Mouse (Mus musculus) urinary bladder, postnatal 4 days (tissue): ENCODE results near the gene A730049H05Rik.
A peak's percentile ranks its signal among the peaks of the same experiment; 100 is the strongest.

ENCODE experiments used
- DNase-seq, 2 experiments: peaks; one replicate each; pipeline ENCODE4 v3.0.0; 2021 to 2022; ENCODE audit warnings: low spot score in 2 of 2

Gene A730049H05Rik

DNA sequence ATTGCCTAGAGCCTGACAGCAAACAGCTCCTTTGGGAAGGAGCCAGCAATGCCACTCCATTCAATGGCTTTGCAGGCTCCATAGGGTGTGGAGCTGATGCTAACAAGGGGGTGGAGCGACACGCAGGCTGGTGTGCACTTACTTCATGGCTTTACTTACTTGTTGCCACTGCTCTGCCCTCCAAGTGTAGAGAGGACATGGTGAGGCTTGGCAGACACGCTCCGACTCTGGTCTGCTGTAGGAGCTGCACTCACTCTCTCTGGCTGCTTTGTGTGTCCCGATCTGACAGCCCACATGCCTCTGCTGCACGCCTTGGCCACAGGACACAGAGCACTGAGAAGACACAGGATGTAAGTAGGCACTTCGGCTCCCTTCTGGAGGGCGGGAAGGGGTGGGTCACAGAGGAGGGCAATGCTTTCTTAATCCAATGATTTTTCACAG, at the start of gene A730049H05Rik:
TSS of gene A730049H05Rik (plus strand) at position 168 of the 441 bp plus-strand sequence.
- DNase-seq = no peak

DNA sequence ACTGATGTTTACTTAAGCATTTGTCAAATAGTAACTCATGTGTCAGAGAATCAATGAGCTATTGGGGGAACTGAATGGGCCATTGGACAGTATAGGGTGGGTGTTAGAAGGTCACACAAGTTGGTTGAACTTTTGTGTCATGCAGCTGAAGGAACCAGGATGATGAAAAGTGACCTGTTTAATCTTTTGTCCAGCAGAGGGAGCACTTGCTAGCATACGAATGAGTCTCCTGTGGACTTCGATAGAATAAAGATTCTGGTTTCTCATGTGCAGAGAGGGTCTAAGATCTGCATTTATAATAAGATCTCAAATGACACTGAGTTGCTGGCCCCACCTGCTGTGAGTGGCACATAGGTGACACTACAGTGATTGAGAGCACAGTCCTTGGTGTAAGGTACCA, 39.9 kb upstream of the A730049H05Rik start:
- no peak for DNase-seq

DNA sequence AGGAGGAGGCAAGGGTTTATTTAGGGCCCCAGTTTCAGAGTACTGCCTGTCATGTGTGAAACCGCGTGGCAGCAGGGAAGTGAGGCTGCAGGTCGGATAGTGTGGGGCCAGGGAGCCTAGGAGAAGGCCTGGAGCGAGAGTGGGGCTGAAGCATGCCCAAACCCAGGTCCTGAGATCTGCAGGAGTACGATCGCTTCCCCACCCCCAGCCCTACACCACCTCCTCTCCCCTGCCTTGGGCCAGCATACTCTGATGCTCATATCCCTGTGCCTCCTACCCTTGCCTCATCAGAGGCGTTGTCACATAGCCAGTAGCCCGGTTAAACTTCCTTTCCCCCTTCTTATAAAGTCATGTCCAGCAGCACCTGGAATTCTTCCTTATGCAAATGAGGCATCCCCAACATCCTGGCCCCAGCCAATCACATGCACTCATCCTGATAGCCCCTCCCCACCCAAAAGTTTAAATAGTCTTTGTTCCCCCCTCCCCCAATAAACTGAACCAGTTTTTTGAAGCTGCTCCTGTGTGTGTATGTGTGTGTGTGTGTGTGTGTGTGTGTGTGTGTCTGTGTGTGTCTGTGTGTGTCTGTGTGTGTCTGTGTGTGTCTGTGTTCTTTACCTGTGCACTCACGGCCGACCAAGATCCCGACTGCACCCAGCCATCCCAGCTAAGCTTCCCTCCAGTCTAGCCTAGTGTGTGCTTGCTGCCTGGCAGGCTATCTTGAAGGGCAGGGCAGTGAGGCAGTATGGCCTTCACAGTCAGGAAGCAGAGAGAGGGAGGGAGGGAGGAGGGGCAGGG, 36.9 kb upstream of the A730049H05Rik start:
- DNase-seq = no peak

DNA sequence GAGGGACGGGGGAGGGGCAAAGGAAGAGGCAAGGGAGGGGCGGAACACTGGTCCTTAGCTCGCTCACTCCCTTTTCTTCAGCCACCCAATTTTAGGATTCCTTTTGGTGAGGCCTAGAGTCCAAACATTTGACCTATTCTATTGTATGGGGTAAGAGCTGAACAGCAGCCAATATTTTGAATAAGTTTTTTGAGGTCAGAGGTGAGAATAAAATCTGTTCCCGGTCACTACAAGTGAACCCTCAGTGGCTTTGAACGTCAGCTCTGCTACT, 36.4 kb upstream of the A730049H05Rik start:
- no peak for DNase-seq

DNA sequence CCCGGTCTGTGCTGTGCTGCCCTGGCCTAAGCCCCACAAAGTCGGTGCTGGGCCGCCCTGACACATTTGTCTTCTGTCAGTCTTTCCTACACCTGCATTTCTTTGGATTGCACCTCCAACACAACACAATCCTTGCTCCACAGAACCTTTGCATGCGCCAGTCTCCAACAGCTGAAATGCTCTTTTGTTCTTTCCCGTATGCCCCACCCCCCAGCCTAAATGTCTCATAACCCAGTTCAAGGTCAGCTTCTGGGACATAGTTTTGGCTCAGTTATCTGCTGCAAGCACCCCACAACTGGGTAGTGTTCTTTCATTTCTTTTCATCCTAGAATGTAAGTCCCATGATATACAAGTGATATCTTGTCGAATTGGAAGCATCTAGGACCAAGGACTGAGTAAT, 34.8 kb upstream of the A730049H05Rik start:
- DNase-seq = no peak

DNA sequence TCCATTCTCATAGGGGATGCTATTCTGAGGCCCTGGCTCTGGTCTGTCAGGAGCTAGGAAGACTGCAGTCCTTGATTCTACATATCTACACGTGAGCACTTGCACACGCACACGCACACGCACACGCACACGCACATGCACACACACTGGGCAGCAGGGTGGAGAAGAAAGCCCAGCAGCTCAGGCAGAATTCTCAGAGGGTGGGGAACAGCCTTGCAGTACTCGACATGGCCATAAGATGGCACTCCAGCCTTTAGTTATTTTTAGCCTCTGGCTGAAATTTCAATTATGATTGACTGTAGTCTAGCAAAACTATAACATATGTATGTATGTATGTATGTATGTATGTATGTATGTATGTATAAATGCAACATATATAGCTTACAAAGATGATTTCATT, 31.5 kb upstream of the A730049H05Rik start:
- no peak for DNase-seq

DNA sequence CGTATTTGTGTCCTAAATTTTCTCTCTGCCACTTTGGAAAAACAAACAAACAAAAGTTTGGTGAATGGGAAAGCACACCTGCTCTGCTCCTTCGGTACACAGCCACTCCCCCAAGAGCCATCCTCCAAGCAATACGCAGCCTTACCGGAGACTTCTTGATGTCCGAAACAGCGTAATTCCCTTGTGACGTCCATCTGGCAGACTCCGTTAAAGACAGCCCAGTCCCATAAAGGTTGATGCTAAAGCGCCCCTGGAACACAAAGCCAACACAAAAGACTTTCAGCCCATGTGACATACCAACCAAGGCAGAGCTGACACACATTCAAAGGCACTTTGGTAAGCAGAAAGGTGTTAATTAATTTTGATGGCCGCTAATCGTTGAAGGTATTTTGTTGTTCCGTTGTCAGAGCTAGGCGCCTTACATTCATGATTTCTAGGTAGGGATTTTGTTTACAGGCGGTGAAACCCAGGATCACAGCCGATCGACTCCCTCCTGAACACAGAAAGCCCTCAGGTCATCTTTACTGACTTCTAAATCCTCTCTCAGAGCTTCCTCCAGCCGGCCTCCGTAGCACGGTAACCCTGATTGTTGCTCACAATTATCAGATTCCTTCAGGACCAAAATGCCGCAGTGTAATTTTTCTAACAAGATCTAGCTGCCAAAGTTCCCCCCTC, 29.4 kb upstream of the A730049H05Rik start:
- no peak for DNase-seq

DNA sequence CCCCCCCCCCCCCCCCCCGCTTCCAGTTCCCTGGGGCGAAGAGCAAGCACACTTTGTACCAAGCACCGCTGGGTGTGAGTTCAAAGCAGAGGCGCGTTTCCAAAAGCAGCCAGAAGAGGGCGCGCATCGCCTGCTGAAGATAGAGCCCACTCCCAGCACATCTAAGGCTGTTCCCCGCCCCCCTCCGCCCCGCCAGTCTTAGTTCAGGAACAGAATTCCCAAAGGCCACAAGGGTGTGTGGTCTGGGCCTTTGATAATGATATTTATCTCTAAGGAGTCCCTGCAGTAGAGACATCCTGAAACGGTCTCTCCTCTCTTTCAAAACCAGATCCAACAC, 28.9 kb upstream of the A730049H05Rik start:
- peak; percentile 83 to 91 for DNase-seq

DNA sequence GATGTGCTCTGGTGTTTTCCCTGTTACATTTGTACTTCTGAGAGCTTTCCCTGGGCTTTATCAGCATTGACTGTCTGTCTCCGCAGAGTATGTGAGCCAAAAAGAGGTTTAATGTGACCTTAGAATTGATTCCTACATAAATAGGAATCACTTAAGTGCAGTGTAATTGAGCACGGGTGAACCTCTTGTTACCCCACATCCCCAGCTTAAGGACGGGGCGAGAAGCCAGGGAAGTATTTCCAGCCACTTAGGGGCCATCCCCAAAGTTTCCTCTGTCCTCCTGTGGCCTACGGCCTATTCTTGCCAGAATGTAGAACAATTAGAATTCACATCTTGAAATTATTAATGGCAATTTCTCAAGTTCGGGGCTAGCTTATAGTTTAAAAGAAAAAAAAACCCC, 22.5 kb upstream of the A730049H05Rik start:
- DNase-seq = no peak

DNA sequence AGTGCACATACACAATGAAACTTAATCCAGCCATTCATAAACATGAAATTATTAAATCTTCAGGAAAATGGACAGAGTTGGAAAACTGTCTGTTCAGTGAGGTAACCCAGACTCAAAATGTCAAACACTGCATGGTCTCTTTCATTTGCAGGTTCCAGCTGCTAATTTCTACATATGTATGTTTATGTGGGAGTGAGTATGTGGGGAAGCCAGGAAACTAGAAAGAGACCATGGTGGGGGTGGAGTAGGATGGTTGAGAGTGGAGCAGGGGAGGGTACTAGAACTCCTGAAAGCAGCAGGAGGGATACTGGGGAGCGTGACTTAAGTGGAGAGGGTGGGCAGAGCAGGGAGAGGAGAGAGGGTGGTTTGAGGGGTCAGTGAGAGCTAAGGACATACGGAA, 14.8 kb upstream of the A730049H05Rik start:
- DNase-seq = no peak

DNA sequence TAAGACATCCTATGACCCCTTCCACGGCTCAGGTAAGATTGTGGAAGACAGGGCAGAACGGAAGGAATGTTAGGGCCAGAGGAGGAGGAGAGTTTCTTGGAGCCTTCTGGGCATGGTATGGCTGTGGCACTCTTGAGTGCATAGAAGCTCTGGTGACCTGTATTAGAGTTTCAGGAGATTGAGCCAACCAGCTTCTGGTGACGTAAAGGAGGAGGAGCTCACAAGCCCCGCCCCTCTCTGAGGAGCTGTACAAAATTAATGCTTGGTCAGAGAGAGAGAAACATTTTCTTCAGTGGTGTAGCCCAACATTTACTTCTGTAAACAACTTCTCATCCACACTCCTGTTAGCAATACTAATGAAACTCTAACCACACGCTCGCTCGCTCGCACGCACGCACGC, 13.9 kb upstream of the A730049H05Rik start:
- no peak for DNase-seq

DNA sequence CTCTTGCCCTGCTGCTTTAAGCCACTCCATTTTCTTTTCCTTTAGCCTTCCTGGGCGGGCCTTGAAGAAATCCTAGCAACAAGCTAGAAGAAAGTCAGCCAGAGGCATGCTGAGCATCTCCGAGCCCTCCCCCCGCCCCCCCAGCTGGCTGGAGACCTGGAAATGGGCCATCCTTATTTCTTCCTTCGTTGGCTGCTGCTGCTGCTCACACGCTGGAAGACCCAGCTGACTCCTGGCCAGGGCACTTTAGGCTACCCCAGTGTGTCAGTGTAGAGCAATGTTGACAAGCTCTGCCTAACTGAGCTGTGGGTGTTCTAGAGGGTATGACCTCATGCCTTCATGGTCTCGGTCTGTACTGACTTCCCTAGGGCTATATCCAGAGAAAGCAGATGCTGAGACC, 13.1 kb upstream of the A730049H05Rik start:
- peak in 1 of 2 experiments; percentile 51 for DNase-seq

DNA sequence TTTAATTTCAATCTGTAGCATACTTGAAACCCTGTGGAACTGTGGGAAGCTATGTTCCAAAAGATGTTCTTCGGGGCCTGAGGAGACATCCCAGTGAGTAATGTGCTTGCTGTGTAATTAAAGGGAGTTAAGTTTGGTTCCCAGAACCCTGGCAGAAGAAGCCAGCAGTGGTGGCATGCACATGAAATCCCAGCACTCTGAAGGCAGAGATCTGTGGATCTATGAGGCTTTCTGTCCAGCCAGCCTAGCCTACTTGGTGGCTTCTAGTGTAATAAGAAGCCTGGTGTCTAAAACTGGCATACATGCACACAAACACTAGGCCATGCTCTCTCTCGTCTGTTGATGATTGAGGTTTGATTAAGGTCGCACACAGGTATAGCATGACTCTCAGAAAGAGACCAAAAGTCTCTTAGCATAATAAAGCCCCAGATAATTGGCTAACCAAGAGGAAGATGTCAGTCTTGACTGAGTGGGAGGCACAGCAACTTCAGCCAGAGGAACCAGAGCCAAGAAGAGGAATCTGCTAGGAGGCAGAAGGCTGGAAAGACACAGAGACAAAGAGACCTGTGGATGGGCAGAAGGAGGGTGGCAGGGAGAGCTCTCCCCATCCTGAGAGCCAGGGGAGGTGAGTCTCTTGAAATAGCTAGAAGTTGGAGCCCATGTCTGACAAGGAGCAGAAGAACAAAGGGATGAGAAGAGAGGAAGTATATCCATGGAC, 11.9 kb upstream of the A730049H05Rik start:
- DNase-seq = no peak

DNA sequence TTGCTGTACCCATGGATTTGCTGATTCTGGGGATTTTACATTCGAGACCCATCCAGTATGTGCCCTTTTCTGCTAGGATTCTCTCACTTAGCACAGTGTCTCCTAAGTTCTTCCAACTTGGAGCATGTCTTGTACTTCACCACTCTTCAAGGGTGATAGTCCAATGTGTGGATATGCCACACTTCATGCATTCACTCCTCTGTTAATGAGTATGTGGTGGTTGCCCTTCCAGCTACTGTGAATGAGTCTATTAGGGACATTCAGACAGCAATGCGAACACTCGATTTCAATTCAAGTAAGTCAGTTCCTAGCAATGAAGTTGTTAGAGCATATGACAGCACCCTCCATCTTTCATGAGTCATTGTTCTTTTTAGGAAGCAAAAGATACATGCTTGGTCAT, 6.5 kb upstream of the A730049H05Rik start:
- no peak for DNase-seq

DNA sequence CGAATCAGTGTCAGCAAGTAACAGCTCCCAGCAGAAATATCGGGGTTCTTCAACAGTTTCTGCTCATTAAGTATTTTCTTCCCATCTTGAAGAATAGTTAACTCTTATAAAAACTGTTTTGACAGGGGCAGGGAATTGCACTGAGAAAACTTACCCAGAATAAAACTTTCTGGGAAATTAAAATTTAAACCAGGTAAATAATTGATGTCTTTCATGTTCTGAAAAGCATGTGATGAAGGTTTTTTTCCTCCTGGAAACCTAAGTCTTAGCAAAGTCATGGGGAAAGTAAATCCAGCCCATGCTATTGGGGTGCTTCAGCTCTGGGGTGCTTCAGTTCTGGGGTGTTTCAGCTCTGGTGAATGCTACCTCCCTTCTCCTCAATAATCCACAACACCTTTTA, 5.7 kb upstream of the A730049H05Rik start:
- no peak for DNase-seq

DNA sequence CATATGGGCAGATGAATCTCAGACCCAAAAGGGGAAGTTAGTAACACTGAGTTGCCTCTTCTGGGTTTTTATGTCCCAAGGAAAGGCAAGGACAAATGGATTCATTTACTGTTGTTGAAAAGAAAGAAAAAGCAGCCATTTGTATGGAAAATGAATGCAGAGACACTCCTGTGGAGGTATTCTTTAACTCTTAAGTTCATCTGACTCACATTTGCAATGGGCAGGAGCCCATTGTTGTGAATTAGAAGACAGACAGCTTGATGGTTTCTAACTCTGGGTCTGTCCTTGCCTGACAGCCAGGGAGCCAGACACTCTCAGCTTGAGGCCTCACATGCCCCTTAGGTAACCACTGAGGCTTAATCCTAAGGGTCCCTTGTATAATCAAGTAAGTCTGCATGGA, 4.7 kb upstream of the A730049H05Rik start:
- no peak for DNase-seq

DNA sequence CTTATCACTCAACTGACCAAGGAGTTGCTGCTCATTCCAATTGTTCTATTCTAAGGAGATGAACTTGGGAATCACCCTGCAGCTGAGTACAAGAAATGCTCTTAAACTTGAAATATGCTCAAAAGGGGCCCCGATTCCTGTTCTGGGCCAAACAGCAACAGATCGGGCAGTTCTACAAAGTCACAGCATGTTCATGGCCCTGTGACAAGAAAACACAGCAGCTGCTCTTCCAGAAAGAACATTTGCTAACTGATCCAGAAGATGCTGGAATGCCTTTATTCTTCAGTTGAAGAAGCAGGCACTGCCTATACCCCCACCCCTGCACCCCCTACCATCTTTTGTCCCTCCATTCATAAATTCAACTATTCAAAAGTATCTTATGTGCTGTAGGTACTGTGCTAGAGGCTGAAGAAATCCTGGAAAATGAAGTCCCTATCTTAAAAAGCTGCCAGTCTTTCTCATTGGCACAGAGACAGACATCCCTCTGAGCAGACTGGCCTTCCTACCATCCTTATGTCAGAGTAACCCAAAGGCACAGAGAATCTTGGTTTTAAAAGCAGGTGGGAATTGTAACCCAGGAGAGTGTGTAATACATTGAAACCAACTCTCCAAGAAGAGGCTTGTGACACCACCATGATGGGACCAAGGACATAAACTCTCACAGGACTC, 3.4 kb upstream of the A730049H05Rik start:
- DNase-seq = no peak

DNA sequence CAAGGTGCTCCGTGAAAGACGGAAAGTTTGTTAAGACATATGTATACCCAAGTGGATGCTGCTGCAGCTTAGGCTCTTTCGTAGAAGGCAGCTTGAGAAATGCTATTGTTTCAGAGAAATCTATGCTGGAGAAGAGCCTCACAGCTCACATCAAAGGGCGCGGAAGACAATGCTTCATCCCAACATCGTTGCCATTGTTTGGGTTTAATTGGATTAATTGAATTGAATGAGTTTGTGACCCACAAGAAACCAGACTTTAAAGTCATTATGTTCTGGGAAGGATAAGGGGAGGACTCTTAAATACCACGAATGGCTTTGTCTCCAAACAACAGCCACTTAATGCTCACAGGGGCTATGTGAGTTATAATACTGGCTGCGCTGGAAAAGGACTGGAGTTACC, 1.4 kb downstream of the A730049H05Rik start:
- DNase-seq = no peak

DNA sequence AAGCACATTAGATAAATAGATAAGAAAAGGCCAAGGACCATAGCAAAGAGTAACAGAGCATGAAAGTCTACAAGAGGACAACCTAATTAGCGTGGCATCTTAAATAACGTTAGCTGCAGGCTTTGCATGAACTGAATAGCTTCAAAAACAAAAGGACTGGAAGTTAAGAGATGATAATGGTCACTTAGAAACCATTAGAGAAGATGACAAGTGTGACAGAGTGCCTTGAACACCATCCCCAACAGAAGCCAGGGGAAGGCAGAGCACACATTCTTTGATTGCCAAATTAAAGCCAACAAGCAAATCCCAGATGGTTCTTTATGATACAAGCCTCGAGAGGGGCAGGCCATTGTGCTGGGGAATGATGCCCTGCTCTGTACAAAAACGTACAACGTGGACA, 5.3 kb downstream of the A730049H05Rik start:
- no peak for DNase-seq

DNA sequence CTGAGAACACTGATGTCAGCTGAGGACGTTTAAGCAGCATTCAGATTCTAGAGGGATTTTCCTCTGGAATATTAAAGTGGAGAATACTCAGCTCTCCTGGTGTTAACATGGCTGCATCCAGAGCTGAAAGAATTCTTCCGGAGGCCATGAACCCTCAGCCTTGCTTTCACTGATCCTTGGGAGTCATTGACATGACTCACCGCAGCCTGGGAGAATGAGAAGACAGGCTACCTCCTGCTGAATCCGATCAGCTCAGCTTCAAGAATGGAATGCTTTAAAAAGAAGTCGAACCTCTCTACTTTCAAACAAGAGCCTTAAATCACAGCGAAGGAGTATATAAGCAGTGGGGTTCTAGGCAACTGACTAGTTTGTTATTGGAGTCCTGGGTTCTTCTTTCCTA, 5.7 kb downstream of the A730049H05Rik start:
- no peak for DNase-seq

DNA sequence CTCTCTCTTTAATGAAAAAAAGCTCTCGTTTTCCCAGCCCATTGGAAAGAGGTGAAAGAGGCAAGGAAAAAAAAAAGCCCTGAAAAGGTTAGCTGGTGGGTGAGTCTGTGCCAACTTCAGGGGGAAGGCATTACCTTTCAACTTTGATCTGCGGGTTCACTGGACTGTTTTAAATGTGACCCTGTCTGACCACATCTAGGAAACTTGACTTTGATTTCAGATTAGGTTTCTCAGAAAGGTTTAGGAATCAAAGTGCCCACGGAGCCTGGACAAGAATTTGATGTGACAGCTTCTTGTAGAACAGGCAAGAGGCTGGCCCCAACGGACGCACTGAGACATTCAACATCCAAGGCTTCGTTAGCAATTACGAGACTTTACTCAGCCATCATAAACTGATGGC, 7.7 kb downstream of the A730049H05Rik start:
- no peak for DNase-seq

DNA sequence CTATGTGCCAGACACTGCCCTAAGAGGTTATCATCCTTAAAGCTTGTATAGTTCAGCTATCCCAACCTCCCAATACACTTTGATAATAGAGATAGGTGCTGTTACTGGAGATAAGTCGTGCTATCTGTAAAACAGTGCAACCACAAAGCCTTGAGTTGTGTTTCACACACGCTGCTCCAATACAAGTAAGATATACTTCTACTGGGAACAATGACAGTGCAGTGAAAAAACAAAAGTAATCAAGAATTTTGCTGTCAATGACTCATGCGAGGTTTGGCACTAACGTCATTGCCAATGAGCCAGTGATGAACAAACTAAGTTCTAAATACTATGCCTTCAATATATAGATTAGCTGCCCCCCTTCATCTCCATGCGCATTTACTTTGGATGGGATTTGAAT, 10.3 kb downstream of the A730049H05Rik start:
- no peak for DNase-seq

DNA sequence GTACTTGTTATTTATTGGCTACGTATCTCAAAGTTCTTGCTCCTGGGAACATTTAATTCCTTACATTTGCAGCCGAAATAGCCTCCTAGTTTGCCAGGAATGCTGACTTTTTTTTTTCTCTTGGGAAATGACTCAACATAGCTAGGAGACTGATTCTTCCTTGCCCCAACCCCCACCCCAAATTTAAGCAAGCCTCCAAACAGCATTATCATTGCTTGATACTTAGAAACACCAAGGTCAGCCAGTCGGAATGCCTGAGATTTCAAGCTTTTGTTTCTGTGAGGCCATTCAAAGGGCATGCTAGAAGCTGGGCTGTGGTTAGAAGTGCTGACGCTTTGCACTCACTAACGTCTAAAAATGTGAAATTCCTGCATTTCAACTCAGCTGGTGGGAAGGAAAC, 11.1 kb downstream of the A730049H05Rik start:
- DNase-seq = no peak
